Mouse (Mus musculus): Measurements from ENCODE around the gene Ifnab. TPM values are rescaled to one million over a fixed set of nuclear protein-coding genes. Genes with fewer than 3 reads are reported as not detected.

The Ifnab gene
- total and polyA plus RNA-seq, 3 experiments, result not detected

GRCm38 (mm10) chr4:88726727-88727126, 35.6 kb upstream of the Ifnab start:
- no peaks in the 10 kb centered on the region; a peak in 1 of 4 replicates for H3K27me3 ChIP-seq (ENCODE audit: control insufficient read depth in 1 of 2, insufficient read depth in 2 of 2, low read length in 2 of 2)
- TF ChIP-seq ELF1 (IDR thresholded peaks at IDR 0.05; ENCODE audit: low read depth, low read length), result 0 out of 2 replicates have a peak, but pooled peaks have one; percentile 34
- peak; percentile 8; the same call in 1 of the 2 replicates for TF ChIP-seq USF1 (IDR thresholded peaks at IDR 0.05; ENCODE audit: low read depth, low read length)
- peak; percentile 57 for TF ChIP-seq MAX (IDR thresholded peaks at IDR 0.05; ENCODE audit: low read length)
- no peak for TF ChIP-seq SMC3 (IDR thresholded peaks at IDR 0.05; ENCODE audit: low read depth, low read length)
- no peak for TF ChIP-seq ETS1 (IDR thresholded peaks at IDR 0.05; ENCODE audit: low read depth, low read length)
- no peak for TF ChIP-seq BHLHE40 (IDR thresholded peaks at IDR 0.05; ENCODE audit: borderline replicate concordance, low read depth, low read length)
- TF ChIP-seq TCF12 (IDR thresholded peaks at IDR 0.05; ENCODE audit: low read depth, low read length), result peak; percentile 40; the same call in 1 of the 2 replicates
- peak in 1 of 2 experiments; percentile 43; a peak in 1 of 4 replicates for TF ChIP-seq EP300 (IDR thresholded peaks at IDR 0.05; ENCODE audit: low read depth in 1 of 2, low read length in 2 of 2)
- TF ChIP-seq TAL1 (IDR thresholded peaks at IDR 0.05; ENCODE audit: low read length), result peak; percentile 36; the same call in 1 of the 2 replicates
- 0 out of 2 replicates have a peak, but pooled peaks have one; percentile 37 for TF ChIP-seq SIN3A (IDR thresholded peaks at IDR 0.05; ENCODE audit: low read length)
- no peak for TF ChIP-seq RCOR1 (IDR thresholded peaks at IDR 0.05; ENCODE audit: low read depth, low read length)
- no peak; the same call in 1 of the 2 replicates for TF ChIP-seq MXI1 (IDR thresholded peaks at IDR 0.05; ENCODE audit: low read depth, low read length)
- no peak for TF ChIP-seq GATA1 (IDR thresholded peaks at IDR 0.05; ENCODE audit: low read depth, low read length)
- peaks cover 0 to 3% of the 10 kb centered on the region in 2 experiments; a peak in 1 of 4 replicates for H3K4me1 ChIP-seq (ENCODE audit: control insufficient read depth in 1 of 2, insufficient read depth in 2 of 2, low read length in 2 of 2)
- DNase-seq (ENCODE audit: low read depth, low spot score), result peak; percentile 52
- peak overlapping the region; percentile 35 for H3K9ac ChIP-seq (ENCODE audit: control insufficient read depth, low read depth, low read length, poor library complexity, severe bottlenecking)
- H3K9me3 ChIP-seq (replicated peaks; ENCODE audit: insufficient read depth, low read length), result no peaks in the 10 kb centered on the region
- peak overlapping the region; percentile 4 for H3K27ac ChIP-seq (ENCODE audit: control insufficient read depth, low read depth, low read length)
- peaks cover 0 to 3% of the 10 kb centered on the region in 2 experiments; a peak in 2 of 4 replicates for H3K36me3 ChIP-seq (ENCODE audit: control insufficient read depth in 1 of 2, insufficient read depth in 2 of 2, low read length in 2 of 2)
- H3K4me3 ChIP-seq (ENCODE audit: control insufficient read depth in 1 of 2, insufficient read depth in 1 of 2, low read depth in 2 of 2, low read length in 2 of 2), result peak overlapping the region; percentile 38 to 50
- H3K79me2 ChIP-seq (ENCODE audit: control insufficient read depth, insufficient read depth, low read length, poor library complexity), result peaks cover 5% of the 10 kb centered on the region

DNA sequence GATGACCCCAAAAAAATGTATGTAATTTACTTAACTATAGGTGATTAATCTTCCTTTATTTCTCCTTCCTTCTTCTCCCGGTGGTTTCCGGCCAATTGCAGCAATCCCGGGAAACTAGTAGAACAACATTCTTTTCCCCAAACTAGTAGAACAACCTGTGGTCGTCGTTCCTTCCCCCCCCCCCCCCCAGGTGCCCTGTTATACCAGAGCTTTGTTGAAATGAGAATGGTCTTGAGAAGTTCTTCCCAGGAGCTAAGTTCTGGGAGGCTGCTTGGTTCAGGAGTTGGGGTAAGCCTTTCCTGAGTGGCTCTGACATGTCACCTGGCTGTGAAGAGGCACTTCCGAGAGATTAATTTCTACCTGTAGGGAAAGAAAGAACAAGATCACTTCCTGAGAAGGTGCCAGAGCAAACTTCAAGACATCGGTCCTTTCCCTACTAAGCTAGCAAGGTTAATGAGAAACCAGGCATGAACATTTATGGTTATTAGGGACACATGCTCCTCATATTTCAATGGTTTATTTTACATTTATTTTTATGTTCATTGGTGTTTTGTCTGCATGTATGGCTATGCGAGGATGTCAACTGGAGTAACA, 32.4 kb upstream of the Ifnab start:
- Histone ChIP-seq H3K27me3 (ENCODE audit: control insufficient read depth in 1 of 2, insufficient read depth in 2 of 2, low read length in 2 of 2) (no peaks in the 10 kb centered on the region; a peak in 1 of 4 replicates), H3K4me1 (ENCODE audit: control insufficient read depth in 1 of 2, insufficient read depth in 2 of 2, low read length in 2 of 2) (peaks cover 9 to 17% of the 10 kb centered on the region in 2 experiments), H3K79me2 (ENCODE audit: control insufficient read depth, insufficient read depth, low read length, poor library complexity) (peaks cover 31% of the 10 kb centered on the region), H3K9ac (ENCODE audit: control insufficient read depth, low read depth, low read length, poor library complexity, severe bottlenecking) (no peak overlapping the region), H3K9me3 (replicated peaks; ENCODE audit: insufficient read depth, low read length) (no peaks in the 10 kb centered on the region), H3K4me3 (ENCODE audit: control insufficient read depth in 1 of 2, insufficient read depth in 1 of 2, low read depth in 2 of 2, low read length in 2 of 2) (no peak overlapping the region; a peak in 1 of 4 replicates), H3K36me3 (ENCODE audit: control insufficient read depth in 1 of 2, insufficient read depth in 2 of 2, low read length in 2 of 2) (peaks cover 10 to 17% of the 10 kb centered on the region in 2 experiments; a peak in 3 of 4 replicates), H3K27ac (ENCODE audit: control insufficient read depth, low read depth, low read length) (no peak overlapping the region)
- TF ChIP-seq NRF1 (IDR thresholded peaks at IDR 0.05; ENCODE audit: insufficient read depth, low read depth, low read length, poor library complexity, severe bottlenecking) (no peak), ZNF384 (IDR thresholded peaks at IDR 0.05; ENCODE audit: low read depth, low read length) (no peak), SMC3 (IDR thresholded peaks at IDR 0.05; ENCODE audit: low read depth, low read length) (no peak), CHD1 (IDR thresholded peaks at IDR 0.05; ENCODE audit: low read depth, low read length) (no peak), USF2 (IDR thresholded peaks at IDR 0.05; ENCODE audit: borderline replicate concordance in 1 of 2, insufficient read depth in 1 of 2, low read depth in 1 of 2, low read length in 2 of 2) (no peak), GABPA (IDR thresholded peaks at IDR 0.05; ENCODE audit: low read depth, low read length) (no peak), TBP (IDR thresholded peaks at IDR 0.05; ENCODE audit: low read depth, low read length) (no peak), RAD21 (IDR thresholded peaks at IDR 0.05; ENCODE audit: low read depth, low read length) (no peak), EP300 (IDR thresholded peaks at IDR 0.05; ENCODE audit: low read depth in 1 of 2, low read length in 2 of 2) (no peak), ZKSCAN1 (IDR thresholded peaks at IDR 0.05; ENCODE audit: low read depth, low read length) (no peak), GATA1 (IDR thresholded peaks at IDR 0.05; ENCODE audit: low read depth, low read length) (no peak), MAX (IDR thresholded peaks at IDR 0.05; ENCODE audit: low read length) (no peak), RCOR1 (IDR thresholded peaks at IDR 0.05; ENCODE audit: low read depth, low read length) (no peak), MXI1 (IDR thresholded peaks at IDR 0.05; ENCODE audit: low read depth, low read length) (no peak)
- no peak for DNase-seq (ENCODE audit: low read depth, low spot score)
